Mouse (Mus musculus) layer of hippocampus, adult 11-12 months (tissue): Measurements from ENCODE around the gene Rap2c.

Experiments
- DNase-seq: peaks from one replicate; pipeline ENCODE4 v3.0.0; 2022; ENCODE audit warnings: low spot score

Gene Rap2c

GRCm38 (mm10) chrX:51017851-51018785, at the start of gene Rap2c:
Gene Rap2c, minus strand, starts transcription at chrX:51018018.
- DNase-seq, result peak; percentile 29

DNA sequence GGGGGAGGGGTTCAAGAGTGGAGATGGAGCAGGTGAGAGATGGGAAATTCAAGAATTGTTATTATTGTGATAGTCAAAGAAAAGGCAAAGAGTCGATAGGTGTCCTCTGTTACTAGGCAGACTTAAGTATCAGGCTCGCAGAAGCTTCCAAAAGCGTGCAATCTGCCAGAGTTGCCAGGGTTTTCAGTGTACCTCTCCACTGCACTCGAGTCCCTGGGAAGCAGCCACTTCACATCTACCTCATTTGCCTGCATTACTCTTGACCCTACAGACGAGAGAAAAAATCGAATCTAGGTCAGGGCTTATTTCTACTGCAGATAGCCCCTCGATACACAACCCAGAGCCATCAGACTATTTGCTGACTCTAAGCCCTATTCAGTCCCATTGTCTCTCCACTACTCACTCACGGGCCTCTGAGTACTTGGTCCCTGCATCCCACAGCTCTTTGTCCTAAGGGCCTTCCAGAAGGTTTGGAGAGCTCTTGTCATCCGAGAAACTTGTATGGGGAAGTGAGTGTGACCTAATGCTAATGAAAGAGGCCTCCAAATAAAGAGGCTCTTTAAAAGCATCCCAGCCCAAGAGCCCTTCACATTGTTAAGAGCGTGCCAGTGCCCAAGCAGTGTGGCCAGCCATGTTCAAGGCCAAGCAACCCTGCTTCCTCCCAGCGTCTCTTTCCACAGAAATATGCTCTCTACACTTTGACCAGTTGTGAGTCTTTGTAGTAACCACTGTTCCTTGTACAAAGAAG, 48.9 kb upstream of the Rap2c start:
- no peak for DNase-seq

DNA sequence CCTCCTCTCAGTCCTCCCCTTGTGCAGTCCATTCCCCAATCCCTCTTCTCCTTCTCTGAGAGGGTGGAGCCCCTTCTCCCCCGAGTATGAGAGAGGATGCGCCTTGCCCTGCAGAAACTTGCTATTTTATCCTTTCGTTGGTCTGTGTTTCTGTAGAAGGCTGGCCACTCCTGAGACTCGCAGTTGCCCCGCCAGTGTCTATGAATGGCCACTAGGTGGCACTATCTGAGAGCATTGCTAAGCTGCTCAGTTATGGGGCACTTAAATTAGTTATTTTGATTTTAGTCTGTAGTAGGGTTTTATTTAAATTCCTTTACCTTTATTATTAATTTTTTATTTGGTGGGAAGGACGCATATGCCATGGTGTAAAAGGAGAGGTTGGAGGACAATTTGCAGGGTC, 48.0 kb upstream of the Rap2c start:
- peak; percentile 34 for DNase-seq

- no peak for DNase-seq
Measured at GRCm38 (mm10) chrX:51065158-51065664, 47.4 kb upstream of the Rap2c start.

GRCm38 (mm10) chrX:51060220-51060619, 42.4 kb upstream of the Rap2c start:
- no peak for DNase-seq

GRCm38 (mm10) chrX:51058741-51059140, 40.9 kb upstream of the Rap2c start:
- DNase-seq, result no peak

DNA sequence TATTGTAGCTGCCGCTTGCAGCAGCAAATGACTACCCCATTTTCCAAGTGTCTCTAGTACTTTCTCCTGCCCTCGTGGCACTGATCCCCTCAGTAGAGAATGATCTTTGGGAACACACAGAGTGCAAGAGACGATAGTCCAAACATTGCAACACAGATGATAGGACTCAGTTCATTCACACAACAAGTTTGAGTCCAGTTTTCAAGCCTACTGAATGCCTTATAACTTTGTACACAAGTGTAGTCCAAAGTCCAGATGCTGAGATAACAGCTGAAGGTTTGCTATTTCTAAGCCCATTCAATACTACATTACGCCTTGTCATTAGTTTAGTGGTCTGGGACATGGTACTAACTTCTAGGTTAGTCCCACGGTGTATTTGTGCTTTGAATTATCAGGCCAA, 40.5 kb upstream of the Rap2c start:
- DNase-seq, result no peak

DNA sequence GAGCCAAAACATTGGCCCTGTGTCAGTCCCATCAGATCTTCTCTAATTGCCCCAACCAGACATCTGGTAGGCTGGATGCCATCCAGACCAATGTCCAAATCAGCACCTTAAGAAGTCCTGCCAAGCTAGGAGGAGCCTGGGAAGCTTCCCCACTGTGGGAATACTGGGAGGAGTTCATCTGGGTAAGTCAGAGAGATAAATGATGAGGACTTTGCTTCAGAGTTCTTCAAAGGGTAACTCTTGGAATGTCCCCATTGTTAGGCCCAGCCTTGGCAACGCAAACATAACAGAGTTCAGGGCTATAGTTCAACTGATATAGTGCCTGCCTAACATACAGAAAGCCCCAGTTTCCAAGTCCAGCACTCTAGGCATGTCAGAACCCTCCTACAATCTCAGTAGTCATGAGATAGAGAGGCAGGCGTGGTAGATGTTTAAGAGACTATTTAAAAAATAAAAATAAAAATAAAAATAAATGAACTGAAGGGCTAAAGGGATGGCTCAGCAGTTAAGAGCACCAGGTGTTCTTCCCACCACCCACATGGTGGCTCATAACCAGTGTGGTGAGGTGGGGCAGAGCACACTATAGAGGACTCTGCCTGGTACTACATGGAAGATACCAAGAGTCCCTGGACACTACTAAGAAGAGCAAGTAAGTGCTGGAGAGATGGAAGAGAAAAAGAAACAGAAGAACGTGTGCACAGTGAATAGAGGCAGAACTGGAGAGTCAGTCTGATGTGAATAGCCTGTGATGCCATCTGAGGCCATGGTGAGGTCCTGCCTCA, 34.1 kb upstream of the Rap2c start:
- no peak for DNase-seq

GRCm38 (mm10) chrX:51035678-51036209, 17.9 kb upstream of the Rap2c start:
- DNase-seq, result no peak

- DNase-seq, result no peak
Measured at GRCm38 (mm10) chrX:51019884-51020283, 2.1 kb upstream of the Rap2c start.

GRCm38 (mm10) chrX:51018786-51019179, 965 bp upstream of the Rap2c start:
- DNase-seq, result peak; percentile 52

DNA sequence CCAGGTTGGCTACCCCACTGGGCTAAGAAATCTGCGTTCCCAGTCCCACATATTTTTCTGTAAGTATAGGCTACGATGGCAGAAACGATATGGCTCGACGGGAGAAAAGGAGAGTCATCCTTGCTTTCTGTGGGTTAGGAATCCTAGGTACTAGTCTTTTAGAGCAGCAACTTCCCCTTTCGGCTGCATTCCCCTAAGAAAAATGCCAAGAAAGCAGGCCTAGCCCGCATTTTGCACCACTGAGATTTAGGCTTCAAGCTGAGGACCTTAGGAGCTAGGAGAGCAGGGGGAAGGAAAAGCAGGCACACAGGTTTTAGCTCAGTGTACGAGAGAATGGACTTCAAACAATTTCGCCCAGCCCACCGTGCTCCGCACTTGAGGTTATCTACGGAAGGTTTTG, 892 bp downstream of the Rap2c start:
- no peak for DNase-seq

GRCm38 (mm10) chrX:51012280-51012679, 5.5 kb downstream of the Rap2c start:
- no peak for DNase-seq

GRCm38 (mm10) chrX:51010323-51010722, 7.5 kb downstream of the Rap2c start:
- DNase-seq, result no peak

GRCm38 (mm10) chrX:51000791-51001190, 17.0 kb downstream of the Rap2c start:
- DNase-seq, result no peak

DNA sequence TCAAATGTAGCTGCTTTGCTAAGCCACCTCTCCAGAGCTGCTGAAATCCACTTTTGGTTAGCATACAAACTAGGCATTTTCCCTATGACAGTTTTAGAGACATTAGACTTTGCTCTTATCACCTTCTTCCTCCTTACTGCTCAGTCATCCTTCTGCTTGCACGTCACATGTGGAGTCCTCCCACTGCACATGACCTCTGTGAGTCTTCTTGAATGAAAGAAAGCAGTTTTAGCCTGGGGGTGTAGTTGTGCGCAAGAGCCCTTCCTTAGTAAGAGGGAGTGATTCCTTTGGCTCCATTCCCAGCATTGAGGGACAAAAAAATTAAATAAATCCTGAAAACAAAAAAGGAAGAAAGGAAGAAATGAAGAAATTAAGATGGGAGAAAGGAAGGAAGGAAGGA, 22.5 kb downstream of the Rap2c start:
- DNase-seq, result no peak

DNA sequence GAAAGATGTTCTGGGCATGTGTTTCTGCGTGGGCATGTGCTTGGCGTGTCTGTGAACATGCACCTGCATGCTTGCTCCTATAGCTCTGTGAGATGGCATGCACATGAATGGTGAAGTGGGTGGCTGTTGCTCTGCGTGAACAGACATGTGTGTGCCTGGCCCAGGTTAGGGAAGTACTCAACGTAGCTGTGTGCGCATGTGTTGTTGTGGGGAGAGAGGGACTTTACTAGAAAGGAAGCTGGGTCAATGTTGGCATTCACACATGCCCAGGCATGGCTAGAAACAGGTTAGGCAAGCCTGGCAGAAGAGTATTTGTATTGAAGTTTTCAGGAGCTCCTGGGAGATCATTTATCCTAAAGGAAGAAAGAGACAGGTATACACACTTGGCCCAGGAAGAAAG, 26.5 kb downstream of the Rap2c start:
- DNase-seq, result no peak

DNA sequence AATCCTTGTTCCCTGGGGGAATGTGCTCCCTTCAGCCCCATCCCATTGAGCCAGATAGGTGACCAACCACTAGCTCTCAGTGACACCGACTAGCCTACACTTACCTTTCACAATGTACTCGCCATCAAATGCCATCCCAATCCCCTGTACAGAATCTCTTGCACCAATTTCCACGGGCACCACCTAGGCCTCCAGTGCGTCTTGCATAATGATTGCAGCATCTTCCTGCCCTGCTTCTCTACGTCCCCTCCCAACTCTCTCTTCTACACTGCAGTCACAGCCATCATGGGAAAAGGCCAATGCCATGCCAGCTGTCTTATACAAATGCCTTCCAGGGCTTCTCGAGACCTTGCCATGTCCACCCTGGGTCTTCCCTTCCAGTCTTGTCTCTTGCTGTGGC, 27.9 kb downstream of the Rap2c start:
- DNase-seq, result no peak

GRCm38 (mm10) chrX:50988581-50988980, 29.2 kb downstream of the Rap2c start:
- DNase-seq, result no peak

DNA sequence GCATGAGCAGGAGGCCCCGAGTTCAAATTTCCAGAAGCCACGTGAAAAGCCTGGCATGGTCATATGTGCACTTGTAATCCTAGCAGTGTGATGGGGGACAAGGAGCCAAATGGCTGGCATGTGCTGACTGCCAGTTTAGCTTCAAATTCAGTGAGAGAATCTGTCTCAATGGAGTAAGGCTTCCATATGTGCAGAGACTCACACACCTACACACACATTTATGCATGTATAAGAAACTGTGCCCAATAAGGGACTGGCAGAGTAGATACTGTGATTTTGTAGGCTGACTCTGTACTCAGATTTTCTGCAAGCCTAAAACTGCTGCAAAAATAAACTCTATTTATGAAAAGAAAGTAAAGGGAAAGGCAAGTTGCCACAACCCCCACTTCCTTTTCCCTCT, 39.4 kb downstream of the Rap2c start:
- DNase-seq, result peak; percentile 4

GRCm38 (mm10) chrX:50972145-50972544, 45.7 kb downstream of the Rap2c start:
- no peak for DNase-seq

GRCm38 (mm10) chrX:50969907-50970306, 47.9 kb downstream of the Rap2c start:
- DNase-seq, result no peak
